Mouse (Mus musculus) lung, adult 10 weeks (tissue): Measurements from ENCODE around the gene Cnih1. TPM values are rescaled to one million over a fixed set of nuclear protein-coding genes. Genes with fewer than 3 reads are reported as not detected.

Experiments
- polyA plus RNA-seq: library from polyadenylated mRNA; stranded (reverse); fragments of 350-450 nt; fragmentation: Illumina TruSeq; extraction: RNeasy Lipid Tissue Mini Kit (QIAGEN cat#74804); gene quantifications from one replicate; pipeline ENCODE4 v1.2.3, GENCODE M21; 2014; ENCODE audit warnings: low read depth, low replicate concordance; ENCODE audit not compliant: insufficient read depth

Cnih1 gene
- 89.5 TPM for polyA plus RNA-seq

GRCm38 (mm10) chr14:46787787-46788504, at the start of gene Cnih1:
Gene Cnih1, minus strand, starts transcription at chr14:46788411.

DNA sequence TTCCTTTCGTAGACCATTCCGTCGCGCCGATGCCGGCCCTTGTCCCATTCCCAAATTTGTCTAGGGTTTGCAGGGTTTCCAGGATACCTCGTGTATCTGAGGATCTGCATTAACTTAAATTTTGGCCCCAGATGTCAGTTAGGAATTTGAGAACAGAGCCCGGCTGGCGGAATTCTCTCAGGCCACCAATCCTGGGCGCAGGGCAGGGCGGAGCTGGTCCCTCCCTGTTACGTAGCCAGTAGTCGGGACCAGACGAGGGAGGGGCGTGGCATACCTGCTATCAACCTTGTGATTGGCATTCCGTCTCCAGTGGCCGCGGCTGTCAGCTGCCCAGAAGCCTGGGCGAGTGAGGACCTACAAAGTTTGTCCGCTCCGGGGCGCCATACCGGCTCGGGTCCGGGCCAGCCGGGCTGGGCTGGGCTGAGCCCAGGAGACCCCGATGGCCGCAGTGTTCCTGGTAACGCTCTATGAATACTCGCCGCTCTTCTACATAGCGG, 43.7 kb upstream of the Cnih1 start, which contains the start of gene Cgrrf1:
Cgrrf1 (plus strand) TSS at position 289 of the 497 bp plus-strand sequence.

DNA sequence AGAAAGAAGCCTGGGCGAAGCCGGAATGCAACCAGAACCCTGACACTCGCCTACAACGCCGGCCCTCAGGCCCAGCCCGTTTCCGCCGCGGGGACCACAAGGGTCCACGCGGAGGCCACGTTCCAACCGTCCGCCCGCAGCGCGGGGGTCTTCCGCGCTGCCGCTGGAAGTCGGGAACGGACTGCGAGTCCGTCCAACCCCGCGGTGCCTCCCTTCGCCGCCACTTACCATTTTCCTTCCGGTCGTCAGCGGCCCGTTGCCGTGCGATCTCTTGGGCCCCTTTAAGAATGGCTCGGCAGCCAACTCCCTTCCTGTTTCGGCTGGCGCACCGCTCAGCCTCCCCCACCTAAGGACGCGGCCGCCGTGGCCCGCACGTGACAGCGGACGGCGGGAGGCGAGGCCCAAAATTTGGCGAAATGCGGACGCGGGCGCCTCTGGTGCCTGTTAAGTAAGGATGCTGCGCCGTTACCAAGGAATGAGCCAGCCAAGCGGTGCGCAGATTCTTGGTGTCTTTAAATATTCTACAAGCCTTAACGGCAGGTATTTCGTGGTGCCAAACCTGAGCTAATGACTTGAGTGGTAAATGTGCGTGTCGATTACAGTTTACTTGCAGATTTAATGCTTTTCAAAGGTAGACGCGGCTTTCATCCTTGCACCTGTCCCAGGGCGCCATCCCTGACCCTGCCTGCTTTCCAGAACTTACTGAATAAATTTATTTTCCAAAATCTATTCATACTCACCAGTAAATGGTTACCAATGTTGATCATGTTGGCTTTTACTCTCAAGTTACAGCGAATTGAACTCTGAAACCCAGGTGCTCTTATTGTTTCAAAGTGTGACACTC, 33.9 kb upstream of the Cnih1 start, which contains the start of gene Gmfb:
Gmfb (minus strand) TSS at position 370 of the 844 bp plus-strand sequence.

GRCm38 (mm10) chr14:46760355-46761029, 27.7 kb downstream of the Cnih1 start, which contains the start of gene Cdkn3:
Gene Cdkn3, plus strand, starts transcription at chr14:46760541.

Other genes with a start within 250 kb of the Cnih1 start
- 1.2 TPM for gene Cdkn3, start 27.9 kb downstream of the Cnih1 start, polyA plus RNA-seq
- gene Gmfb, start 33.8 kb upstream of the Cnih1 start, polyA plus RNA-seq: 47.5 TPM
- gene Cgrrf1, start 43.7 kb upstream of the Cnih1 start, polyA plus RNA-seq: 39.0 TPM
- 8.0 TPM for gene Samd4, start 94.4 kb upstream of the Cnih1 start, polyA plus RNA-seq